Mouse (Mus musculus) adrenal gland, postnatal 36 days (tissue): ENCODE measurements at regions not wholly inside any gene's neighbourhood (a gene's known extent, or its start where the extent isn't known, plus 50 kb on each side); places are given as distances from the start of the nearest gene placed in this dataset.

Experiments
- DNase-seq, 2 experiments: peaks; one replicate each; pipeline ENCODE4 v3.0.0; 2021; ENCODE audit warnings: mixed read lengths in 1 of 2

GRCm38 (mm10) chr8:39218716-39219115, 1456.2 kb upstream of the Adam24 start:
- no peak for DNase-seq

- no peak for DNase-seq
These were observed 1447.6 kb upstream of the Adam24 start for GRCm38 (mm10) chr8:39227239-39227638.

- DNase-seq, result no peak
These were observed 1405.8 kb upstream of the Adam24 start for GRCm38 (mm10) chr8:39268970-39269497.

GRCm38 (mm10) chr8:39297548-39298306, 1377.2 kb upstream of the Adam24 start:
- DNase-seq, result peak in 1 of 2 experiments; percentile 9

- DNase-seq, result no peak
These were observed 1371.0 kb upstream of the Adam24 start for GRCm38 (mm10) chr8:39303742-39304336.

- DNase-seq, result no peak
These were observed 1361.0 kb upstream of the Adam24 start for GRCm38 (mm10) chr8:39313854-39314253.

GRCm38 (mm10) chr8:39315521-39316233, 1359.2 kb upstream of the Adam24 start:
- DNase-seq, result no peak

GRCm38 (mm10) chr8:39316234-39316568, 1358.7 kb upstream of the Adam24 start:
- no peak for DNase-seq

GRCm38 (mm10) chr8:39329378-39329777, 1345.5 kb upstream of the Adam24 start:
- no peak for DNase-seq

- no peak for DNase-seq
These were observed 1330.1 kb upstream of the Adam24 start for GRCm38 (mm10) chr8:39344731-39345130.

GRCm38 (mm10) chr8:39346471-39346870, 1328.4 kb upstream of the Adam24 start:
- no peak for DNase-seq

- no peak for DNase-seq
These were observed 1325.9 kb upstream of the Adam24 start for GRCm38 (mm10) chr8:39348956-39349355.

- no peak for DNase-seq
These were observed 1319.5 kb upstream of the Adam24 start for GRCm38 (mm10) chr8:39355412-39355811.

- DNase-seq, result no peak
These were observed 1317.8 kb upstream of the Adam24 start for GRCm38 (mm10) chr8:39357111-39357510.

GRCm38 (mm10) chr8:39357865-39358264, 1317.0 kb upstream of the Adam24 start:
- no peak for DNase-seq

GRCm38 (mm10) chr8:39366346-39366745, 1308.5 kb upstream of the Adam24 start:
- DNase-seq, result peak in 1 of 2 experiments; percentile 1
